Comparison of ENCODE assay signal across 8 mouse cellular contexts in genomic region chr10:128096693-128097586, GRCm38 (mm10). TPM values are rescaled to one million over a fixed set of nuclear protein-coding genes. Genes with fewer than 3 reads are reported as not detected.
A peak's percentile ranks its signal among the peaks of the same experiment; 100 is the strongest.
DNase-seq lines count a peak whose midpoint lies in the region; ATAC-seq lines count a peak whose summit lies in the region.

No protein-coding gene starts in this region.

- peak overlapping the region; percentile 81 for H3K4me2 ChIP-seq in embryonic facial prominence, embryonic 13.5 days
- H3K4me2 ChIP-seq in liver, embryonic 13.5 days: peak overlapping the region; percentile 96
- H3K4me2 ChIP-seq in stomach, embryonic 15.5 days: peak overlapping the region; percentile 74

- H3K27me3 ChIP-seq in embryonic facial prominence, embryonic 13.5 days: no peaks in the 10 kb centered on the region
- no peaks in the 10 kb centered on the region for H3K27me3 ChIP-seq in liver, embryonic 13.5 days
- H3K27me3 ChIP-seq in stomach, embryonic 15.5 days (replicated peaks): no peaks in the 10 kb centered on the region

- peak; percentile 90 for DNase-seq in A20 (ENCODE audit: low read depth, low spot score)
- DNase-seq in adrenal gland, postnatal 4 days (ENCODE audit: low spot score in 2 of 2): peak; percentile 67 to 83
- DNase-seq in heart, adult 9 months (ENCODE audit: low spot score in 2 of 2): peak; percentile 63 to 64
- peak; percentile 71 for DNase-seq in kidney, adult 9 months
- peak; percentile 69 for DNase-seq in liver, embryonic 13.5 days
- DNase-seq in neural tube, embryonic 10.5 days (ENCODE audit: extremely low spot score, low spot score): peak; percentile 95

- peak; percentile 73 for ATAC-seq in embryonic facial prominence, embryonic 13.5 days (ENCODE audit: insufficient number of reproducible peaks, insufficient read depth, low FRiP score, low TSS enrichment, low read depth)
- peak; percentile 46 for ATAC-seq in liver, embryonic 13.5 days (ENCODE audit: low read depth)
- ATAC-seq in stomach, embryonic 15.5 days (ENCODE audit: insufficient read depth, low FRiP score, low read depth): peak; percentile 62

- H3K9ac ChIP-seq in embryonic facial prominence, embryonic 13.5 days: peak overlapping the region; percentile 89
- peak overlapping the region; percentile 95 for H3K9ac ChIP-seq in liver, embryonic 13.5 days
- peak overlapping the region; percentile 65 for H3K9ac ChIP-seq in stomach, embryonic 15.5 days

- H3K36me3 ChIP-seq in embryonic facial prominence, embryonic 13.5 days: no peaks in the 10 kb centered on the region
- peaks cover 10% of the 10 kb centered on the region for H3K36me3 ChIP-seq in liver, embryonic 13.5 days
- H3K36me3 ChIP-seq in stomach, embryonic 15.5 days: no peaks in the 10 kb centered on the region

- H3K4me1 ChIP-seq in embryonic facial prominence, embryonic 13.5 days: peaks cover 44% of the 10 kb centered on the region
- H3K4me1 ChIP-seq in liver, embryonic 13.5 days (replicated peaks): peaks cover 58% of the 10 kb centered on the region
- peaks cover 36% of the 10 kb centered on the region for H3K4me1 ChIP-seq in stomach, embryonic 15.5 days

- peak overlapping the region; percentile 100 for H3K4me3 ChIP-seq in embryonic facial prominence, embryonic 13.5 days
- peak overlapping the region; percentile 100 for H3K4me3 ChIP-seq in liver, embryonic 13.5 days (replicated peaks)
- H3K4me3 ChIP-seq in stomach, embryonic 15.5 days (replicated peaks): peak overlapping the region; percentile 65

- no peaks in the 10 kb centered on the region for H3K9me3 ChIP-seq in embryonic facial prominence, embryonic 13.5 days
- no peaks in the 10 kb centered on the region for H3K9me3 ChIP-seq in liver, embryonic 13.5 days (replicated peaks)
- H3K9me3 ChIP-seq in stomach, embryonic 15.5 days: no peaks in the 10 kb centered on the region

- H3K27ac ChIP-seq in embryonic facial prominence, embryonic 13.5 days: peak overlapping the region; percentile 82
- H3K27ac ChIP-seq in liver, embryonic 13.5 days: peak overlapping the region; percentile 98
- H3K27ac ChIP-seq in stomach, embryonic 15.5 days: peak overlapping the region; percentile 73

- under 1% methylated on average over 82 of the region's 86 CpGs for WGBS in embryonic facial prominence, embryonic 13.5 days
- WGBS in liver, embryonic 13.5 days (ENCODE audit: insufficient replicate concordance): under 1% methylated on average over 84 of the region's 86 CpGs
- WGBS in stomach, embryonic 15.5 days: under 1% methylated on average over 82 of the region's 86 CpGs

RNA-seq across cellular contexts. Expression of gene Baz2a, which starts 5.6 kb away (rescaled TPM):
- total RNA-seq in adrenal gland, postnatal 4 days (2021): 10 to 100 TPM; 70.6 to 72.2 TPM
- polyA plus RNA-seq in embryonic facial prominence, embryonic 13.5 days (2015; fragmentation: Nextera tagmentation; extraction: Ambion mirVana): 10.9 and 11.4 TPM in 2 replicates
- 5.8 and 6.7 TPM in 2 replicates for polyA plus RNA-seq in liver, embryonic 13.5 days (2015; fragmentation: Nextera tagmentation; extraction: Ambion mirVana)
- 10.1 and 11.7 TPM in 2 replicates for polyA plus RNA-seq in stomach, embryonic 15.5 days (2015; fragmentation: Nextera tagmentation; extraction: Ambion mirVana)

RNA-seq across cellular contexts. Expression of gene Atp5b, which starts 13.9 kb away (rescaled TPM):
- total RNA-seq in adrenal gland, postnatal 4 days (2021): 1,000 to 10,000 TPM; 2,157 to 2,362 TPM
- polyA plus RNA-seq in embryonic facial prominence, embryonic 13.5 days (2015; fragmentation: Nextera tagmentation; extraction: Ambion mirVana): 1,953 and 2,050 TPM in 2 replicates
- polyA plus RNA-seq in liver, embryonic 13.5 days (2015; fragmentation: Nextera tagmentation; extraction: Ambion mirVana): 2,036 and 2,215 TPM in 2 replicates
- polyA plus RNA-seq in stomach, embryonic 15.5 days (2015; fragmentation: Nextera tagmentation; extraction: Ambion mirVana): 2,393 and 2,495 TPM in 2 replicates

RNA-seq across cellular contexts. Expression of gene Ptges3, which starts 38.2 kb away (rescaled TPM):
- total RNA-seq in adrenal gland, postnatal 4 days (2021): 100 to 1,000 TPM; 152 to 160 TPM
- polyA plus RNA-seq in embryonic facial prominence, embryonic 13.5 days (2015; fragmentation: Nextera tagmentation; extraction: Ambion mirVana): 537 and 556 TPM in 2 replicates
- 380 and 439 TPM in 2 replicates for polyA plus RNA-seq in liver, embryonic 13.5 days (2015; fragmentation: Nextera tagmentation; extraction: Ambion mirVana)
- polyA plus RNA-seq in stomach, embryonic 15.5 days (2015; fragmentation: Nextera tagmentation; extraction: Ambion mirVana): 522 and 529 TPM in 2 replicates

Comparison
In these comparisons a context has a peak if more than half of its experiments do, and no peak if none do; other contexts are left out.
1. Peak in every context shown above with its lines: DNase-seq, ATAC-seq, H3K4me3 ChIP-seq and H3K27ac ChIP-seq.